Mouse (Mus musculus): ENCODE data around the gene Jade2.

The Jade2 gene

GRCm38 (mm10) chr11:51785926-51786325, 71.5 kb downstream of the Jade2 start:
- DNase-seq (ENCODE audit: low spot score) = peak; percentile 57

GRCm38 (mm10) chr11:51782721-51783120, 74.7 kb downstream of the Jade2 start:
- no peak for DNase-seq (ENCODE audit: low spot score)

GRCm38 (mm10) chr11:51780773-51781267, 76.6 kb downstream of the Jade2 start:
- no peak for DNase-seq (ENCODE audit: low spot score)

- no peak for DNase-seq (ENCODE audit: low spot score)
These were observed 80.0 kb downstream of the Jade2 start for GRCm38 (mm10) chr11:51777478-51777877.

GRCm38 (mm10) chr11:51775507-51775906, 81.9 kb downstream of the Jade2 start:
- no peak for DNase-seq (ENCODE audit: low spot score)

- DNase-seq (ENCODE audit: low spot score) = no peak
These were observed 89.2 kb downstream of the Jade2 start for GRCm38 (mm10) chr11:51768296-51768695.

GRCm38 (mm10) chr11:51767579-51768220, 89.8 kb downstream of the Jade2 start:
- no peak for DNase-seq (ENCODE audit: low spot score)

GRCm38 (mm10) chr11:51764816-51765215, 92.6 kb downstream of the Jade2 start:
- no peak for DNase-seq (ENCODE audit: low spot score)

- DNase-seq (ENCODE audit: low spot score) = no peak
These were observed 93.5 kb downstream of the Jade2 start for GRCm38 (mm10) chr11:51763955-51764354.

Measured in urinary bladder, postnatal 14 days (tissue).